ENCODE assay signal across 9 mouse cellular contexts in genomic region chr12:16836188-16836587, GRCm38 (mm10). TPM values are rescaled to one million over a fixed set of nuclear protein-coding genes. Genes with fewer than 3 reads are reported as not detected.
DNase-seq lines count a peak whose midpoint lies in the region; ATAC-seq and TF ChIP-seq lines count a peak whose summit lies in the region.
"Had no signal": no experiment of that assay in that cellular context is flagged by ENCODE, and none has a peak within 500 bp of the region (broad histone marks: within the 10 kb centered on the region; RNA-seq: fewer than 3 reads in every experiment).

No protein-coding gene starts in this region.

- ATAC-seq in liver, postnatal 0 days: no peak
- no peak for ATAC-seq in embryonic facial prominence, embryonic 13.5 days (ENCODE audit: insufficient number of reproducible peaks, insufficient read depth, low FRiP score, low TSS enrichment, low read depth)
- peak; percentile 73 for ATAC-seq in heart, embryonic 14.5 days (ENCODE audit: insufficient number of reproducible peaks, insufficient read depth, low FRiP score, low read depth)
- ATAC-seq: Patski had no signal

- H3K4me2 ChIP-seq in liver, postnatal 0 days (ENCODE audit: low read depth, low read length): no peak overlapping the region
- peak overlapping the region; percentile 39 for H3K4me2 ChIP-seq in embryonic facial prominence, embryonic 13.5 days
- H3K4me2 ChIP-seq in heart, embryonic 14.5 days (ENCODE audit: low read length): peak overlapping the region; percentile 49

- no peaks in the 10 kb centered on the region for H3K27me3 ChIP-seq in liver, postnatal 0 days (ENCODE audit: insufficient read depth, low read length)
- H3K27me3 ChIP-seq in embryonic facial prominence, embryonic 13.5 days: no peaks in the 10 kb centered on the region
- H3K27me3 ChIP-seq in heart, embryonic 14.5 days (ENCODE audit: control insufficient read depth, insufficient read depth, low read length): no peaks in the 10 kb centered on the region
- H3K27me3 ChIP-seq: Patski had no signal

- peak; percentile 21; the same call in 1 of the 2 replicates for TF ChIP-seq CTCF in liver, postnatal 0 days (IDR thresholded peaks at IDR 0.05; ENCODE audit: low read depth)

- WGBS in liver, postnatal 0 days (ENCODE audit: insufficient replicate concordance): 63% methylated on average over 9 of the region's 9 CpGs
- WGBS in embryonic facial prominence, embryonic 13.5 days: 20% methylated on average over 9 of the region's 9 CpGs
- WGBS in heart, embryonic 14.5 days: 7% methylated on average over 9 of the region's 9 CpGs

- no peaks in the 10 kb centered on the region for H3K9me3 ChIP-seq in liver, postnatal 0 days (ENCODE audit: low read length)
- H3K9me3 ChIP-seq in embryonic facial prominence, embryonic 13.5 days: no peaks in the 10 kb centered on the region
- H3K9me3 ChIP-seq in heart, embryonic 14.5 days (ENCODE audit: control insufficient read depth, low read length): 0 out of 2 replicates have a peak, but pooled peaks cover 5% of the 10 kb centered on the region

- no peak for DNase-seq in liver, postnatal 0 days
- no peak for DNase-seq in liver
- peak; percentile 93 for DNase-seq in layer of hippocampus, adult 9-11 months
- DNase-seq in right cerebral cortex, postnatal 10 days (ENCODE audit: low spot score in 2 of 2): peak; percentile 80 to 93
- DNase-seq in T-cell, adult 2 months (ENCODE audit: low spot score): no peak
- no peak for DNase-seq in c-Kit-positive CD71-positive TER-119-positive erythroid progenitor cells, embryonic 14.5 days (ENCODE audit: low spot score)

- TF ChIP-seq EP300 in liver, postnatal 0 days (IDR thresholded peaks at IDR 0.05; ENCODE audit: low read depth): no peak

- peaks cover 5% of the 10 kb centered on the region; the same call in 1 of the 2 replicates for H3K4me1 ChIP-seq in liver, postnatal 0 days (ENCODE audit: insufficient read depth)
- H3K4me1 ChIP-seq in embryonic facial prominence, embryonic 13.5 days: peaks cover 8% of the 10 kb centered on the region
- peaks cover 8 to 20% of the 10 kb centered on the region in 2 experiments for H3K4me1 ChIP-seq in heart, embryonic 14.5 days (ENCODE audit: control insufficient read depth in 2 of 2, insufficient read depth in 2 of 2, low read length in 2 of 2)

- no peak overlapping the region for H3K27ac ChIP-seq in liver, postnatal 0 days (ENCODE audit: low read depth)
- H3K27ac ChIP-seq in embryonic facial prominence, embryonic 13.5 days: peak overlapping the region; percentile 7; the same call in 1 of the 2 replicates
- peak overlapping the region; percentile 74 to 87 for H3K27ac ChIP-seq in heart, embryonic 14.5 days (replicated peaks in 1 of 2; ENCODE audit: control insufficient read depth in 1 of 2, insufficient read depth in 1 of 2, low read depth in 2 of 2, low read length in 2 of 2)

- H3K9ac ChIP-seq in liver, postnatal 0 days (replicated peaks): no peak overlapping the region
- H3K9ac ChIP-seq in embryonic facial prominence, embryonic 13.5 days: no peak overlapping the region
- peak overlapping the region; percentile 35; the same call in 1 of the 2 replicates for H3K9ac ChIP-seq in heart, embryonic 14.5 days (ENCODE audit: low read length)

- H3K4me3 ChIP-seq in liver, postnatal 0 days (ENCODE audit: low read depth, low read length): no peak overlapping the region
- H3K4me3 ChIP-seq in embryonic facial prominence, embryonic 13.5 days: no peak overlapping the region
- no peak overlapping the region for H3K4me3 ChIP-seq in heart, embryonic 14.5 days (ENCODE audit: control insufficient read depth in 1 of 2, insufficient read depth in 1 of 2, low read depth in 1 of 2, low read length in 2 of 2)

- no peaks in the 10 kb centered on the region for H3K36me3 ChIP-seq in liver, postnatal 0 days (replicated peaks; ENCODE audit: insufficient read depth, low read length)
- no peaks in the 10 kb centered on the region for H3K36me3 ChIP-seq in embryonic facial prominence, embryonic 13.5 days
- H3K36me3 ChIP-seq in heart, embryonic 14.5 days (ENCODE audit: control insufficient read depth, insufficient read depth, low read length): no peaks in the 10 kb centered on the region

RNA-seq across cellular contexts. Expression of gene E2f6, which starts 25.4 kb away (rescaled TPM):
- polyA plus RNA-seq in liver, postnatal 0 days (2015; fragmentation: Nextera tagmentation; extraction: Ambion mirVana): 9.0 and 9.2 TPM in 2 replicates
- 57.9 and 65.4 TPM in 2 replicates for polyA plus RNA-seq in embryonic facial prominence, embryonic 13.5 days (2015; fragmentation: Nextera tagmentation; extraction: Ambion mirVana)
- 51.3 and 57.3 TPM in 2 replicates for polyA plus RNA-seq in heart, embryonic 14.5 days (2014; fragmentation: Nextera tagmentation; extraction: Ambion mirVana)

RNA-seq across cellular contexts. Expression of gene Greb1, which starts 35.5 kb away (rescaled TPM):
- 0.12 and 0.22 TPM in 2 replicates for polyA plus RNA-seq in liver, postnatal 0 days (2015; fragmentation: Nextera tagmentation; extraction: Ambion mirVana)
- polyA plus RNA-seq in embryonic facial prominence, embryonic 13.5 days (2015; fragmentation: Nextera tagmentation; extraction: Ambion mirVana): 2.7 and 2.8 TPM in 2 replicates
- 0.39 and 0.59 TPM in 2 replicates for polyA plus RNA-seq in heart, embryonic 14.5 days (2014; fragmentation: Nextera tagmentation; extraction: Ambion mirVana)

RNA-seq across cellular contexts. Expression of gene Rock2, which starts 58.5 kb away (rescaled TPM):
- polyA plus RNA-seq in liver, postnatal 0 days (2015; fragmentation: Nextera tagmentation; extraction: Ambion mirVana): 5.3 TPM in 2 replicates
- polyA plus RNA-seq in embryonic facial prominence, embryonic 13.5 days (2015; fragmentation: Nextera tagmentation; extraction: Ambion mirVana): 14.6 and 17.6 TPM in 2 replicates
- 24.8 and 26.7 TPM in 2 replicates for polyA plus RNA-seq in heart, embryonic 14.5 days (2014; fragmentation: Nextera tagmentation; extraction: Ambion mirVana)

Comparison
In these comparisons a context has a peak if more than half of its experiments do, and no peak if none do; other contexts are left out.
1. DNase-seq: peak in layer of hippocampus, adult 9-11 months (single experiment) and right cerebral cortex, postnatal 10 days (2 of 2); none in liver, postnatal 0 days (single experiment), liver (single experiment), T-cell, adult 2 months (single experiment) and c-Kit-positive CD71-positive TER-119-positive erythroid progenitor cells, embryonic 14.5 days (single experiment).